Mouse (Mus musculus) liver, postnatal 0 days (tissue): Measurements from ENCODE around the gene H1f0.

ENCODE experiments used
- CTCF ChIP-seq: sonication (generic); IDR thresholded peaks from 2 replicates; pipeline ENCODE4 v1.5.1; 2016; ENCODE audit warnings: antibody characterized with exemption, low read depth
- EP300 ChIP-seq: IDR thresholded peaks from 2 replicates; pipeline ENCODE4 v1.6.1; 2016; ENCODE audit warnings: antibody characterized with exemption, low read depth, mild to moderate bottlenecking

- no peak for TF ChIP-seq CTCF
- TF ChIP-seq EP300 = no peak
These were observed 12.5 kb downstream of the H1f0 start for GRCm38 (mm10) chr15:79040501-79041416.
